Mouse (Mus musculus) megakaryocyte, embryonic 14.5 days (primary cell): Measurements from ENCODE around the gene Slc25a28.

Source experiments
- FLI1 ChIP-seq: IDR thresholded peaks from 2 replicates; pipeline ENCODE4 v1.6.1; 2012; ENCODE audit warnings: low read length, inconsistent platforms, mixed read lengths
- GATA1 ChIP-seq: IDR thresholded peaks from 3 replicates; pipeline ENCODE4 v1.6.1; 2012; ENCODE audit warnings: mixed read lengths, low read length, inconsistent platforms, borderline replicate concordance

DNA sequence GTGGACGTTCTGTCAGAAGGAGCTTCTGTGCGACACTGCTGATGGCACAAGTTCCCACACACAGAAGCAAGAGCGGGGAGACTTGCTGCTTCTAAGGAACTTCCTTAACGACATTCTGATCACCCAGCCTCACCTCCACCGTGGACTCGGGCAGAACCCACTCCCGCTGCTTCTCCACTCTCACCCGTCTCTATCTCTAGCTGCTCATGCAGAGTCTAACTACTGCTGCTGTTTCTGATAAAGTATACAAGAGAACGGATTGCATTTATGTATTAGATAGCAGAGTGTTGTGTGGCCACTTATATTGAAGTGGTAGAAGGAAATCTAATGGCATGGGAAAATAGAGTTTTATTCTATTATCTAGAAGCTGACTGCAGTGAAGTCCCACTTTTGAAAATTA, 13.9 kb downstream of the Slc25a28 start:
- TF ChIP-seq FLI1: no peak
- no peak for TF ChIP-seq GATA1
